Mouse (Mus musculus) gastrocnemius, adult 2 months (tissue): ENCODE measurements around the gene Cfap52. TPM values are rescaled to one million over a fixed set of nuclear protein-coding genes. Genes with fewer than 3 reads are reported as not detected.

ENCODE experiments used
- DNase-seq: peaks from one replicate; pipeline ENCODE4 v3.0.0; 2022
- H3K27ac ChIP-seq: fragments of 200-600 bp; 2 replicates; pipeline ENCODE4 v1.8.1; 2022; ENCODE audit warnings: mild to moderate bottlenecking
- H3K4me3 ChIP-seq: fragments of 200-600 bp; 2 replicates; pipeline ENCODE4 v1.8.1; 2022; ENCODE audit warnings: mild to moderate bottlenecking, moderate library complexity
- CTCF ChIP-seq: fragments of 200-600 bp; IDR thresholded peaks from 2 replicates; pipeline ENCODE4 v1.8.1; 2022; ENCODE audit warnings: antibody characterized with exemption, mild to moderate bottlenecking, moderate library complexity
- intact Hi-C: fragments of 180-260 bp; cut with DNase I; formaldehyde crosslinking; loops from one replicate; pipeline ENCODE4 v1.15.1; 2025
- total RNA-seq, 2 experiments: library from RNA; stranded (reverse); gene quantifications; 2 replicates each; pipeline ENCODE4 v1.2.3; 2021

Gene Cfap52
- total RNA-seq, 2 experiments from 2014 or later, result 4.3 to 4.9 TPM

- peak; percentile 70 for DNase-seq
- intact Hi-C loops, result loop anchor here (2.0 kb wide), 1 partner anchor 21 kb away; no protein-coding TSS in a partner anchor
- peak within 1 kb of the TSS; percentile 82 for H3K27ac ChIP-seq
- peak; percentile 8; the same call in 1 of the 2 replicates for TF ChIP-seq CTCF
- peak within 1 kb of the TSS; percentile 80 for H3K4me3 ChIP-seq
These were observed 43.4 kb downstream of the Cfap52 start, which contains the start of gene Usp43 for GRCm38 (mm10) chr11:67921827-67922754. Usp43 (minus strand) TSS chr11:67922153.

GRCm38 (mm10) chr11:67921091-67921826 is 44.2 kb downstream of the Cfap52 start:
- Histone ChIP-seq H3K27ac (peak overlapping the region; percentile 82), H3K4me3 (peak overlapping the region; percentile 80)
- TF ChIP-seq CTCF, result peak; percentile 34; the same call in 1 of the 2 replicates
- peak; percentile 72 for DNase-seq
- intact Hi-C loops, result no loop called here

GRCm38 (mm10) chr11:67920226-67920960 is 45.1 kb downstream of the Cfap52 start:
- peak overlapping the region; percentile 80; the same call in 1 of the 2 replicates for H3K4me3 ChIP-seq
- H3K27ac ChIP-seq, result 0 out of 2 replicates have a peak overlapping the region, but pooled peaks have one; percentile 3
- intact Hi-C loops, result no loop called here
- DNase-seq, result no peak
- no peak for TF ChIP-seq CTCF

GRCm38 (mm10) chr11:67919593-67919992 is 45.9 kb downstream of the Cfap52 start:
- no peak for DNase-seq
- intact Hi-C loops, result no loop called here
- Histone ChIP-seq H3K27ac (no peak overlapping the region), H3K4me3 (no peak overlapping the region)
- TF ChIP-seq CTCF, result no peak

- H3K4me3 ChIP-seq, result no peak overlapping the region
- intact Hi-C loops, result no loop called here
- H3K27ac ChIP-seq, result no peak overlapping the region; the same call in 1 of the 2 replicates
- DNase-seq, result no peak
- TF ChIP-seq CTCF, result no peak
These were observed 48.3 kb downstream of the Cfap52 start for GRCm38 (mm10) chr11:67917126-67917525.

- H3K4me3 ChIP-seq, result no peak overlapping the region
- intact Hi-C loops, result no loop called here
- TF ChIP-seq CTCF, result no peak
- H3K27ac ChIP-seq, result no peak overlapping the region
- no peak for DNase-seq
These were observed 54.4 kb downstream of the Cfap52 start for GRCm38 (mm10) chr11:67911074-67911473.

GRCm38 (mm10) chr11:67903756-67904155 is 61.7 kb downstream of the Cfap52 start:
- no peak for TF ChIP-seq CTCF
- Histone ChIP-seq H3K27ac (no peak overlapping the region), H3K4me3 (no peak overlapping the region)
- DNase-seq, result no peak
- intact Hi-C loops, result no loop called here

- TF ChIP-seq CTCF, result peak; percentile 96
- Histone ChIP-seq H3K27ac (peak overlapping the region; percentile 13; the same call in 1 of the 2 replicates), H3K4me3 (0 out of 2 replicates have a peak overlapping the region, but pooled peaks have one; percentile 11)
- intact Hi-C loops, result loop anchor here (10.0 kb wide), 1 partner anchor 508 kb away; the partner anchor contains the start of gene Ntn1
- DNase-seq, result peak; percentile 84
These were observed 68.3 kb downstream of the Cfap52 start for GRCm38 (mm10) chr11:67897064-67897560.

GRCm38 (mm10) chr11:67895641-67896040 is 69.8 kb downstream of the Cfap52 start:
- no peak overlapping the region for H3K27ac ChIP-seq
- H3K4me3 ChIP-seq, result no peak overlapping the region
- TF ChIP-seq CTCF, result no peak
- DNase-seq, result no peak
- intact Hi-C loops, result loop anchor here (10.0 kb wide), 1 partner anchor 509 kb away; the partner anchor contains the start of gene Ntn1

- DNase-seq, result no peak
- intact Hi-C loops, result no loop called here
- no peak overlapping the region for H3K4me3 ChIP-seq
- no peak for TF ChIP-seq CTCF
- H3K27ac ChIP-seq, result no peak overlapping the region
These were observed 76.9 kb downstream of the Cfap52 start for GRCm38 (mm10) chr11:67888521-67888920.

- Histone ChIP-seq H3K4me3 (no peak overlapping the region), H3K27ac (no peak overlapping the region; the same call in 1 of the 2 replicates)
- DNase-seq, result no peak
- intact Hi-C loops, result no loop called here
- TF ChIP-seq CTCF, result no peak
These were observed 79.5 kb downstream of the Cfap52 start for GRCm38 (mm10) chr11:67885921-67886320.

Other genes starting within 250 kb of the Cfap52 start
- gene Glp2r, start 194.5 kb downstream of the Cfap52 start, total RNA-seq, result under 1 TPM; 0.20 to 0.77 TPM
- not detected for gene Gsg1l2, start 191.0 kb downstream of the Cfap52 start, total RNA-seq
- 100 to 1,000 TPM; 338 to 397 TPM for gene Dhrs7c, start 167.5 kb downstream of the Cfap52 start, total RNA-seq
- under 1 TPM; 0.15 to 0.25 TPM for gene Usp43, start 43.5 kb downstream of the Cfap52 start, total RNA-seq
- gene Stx8, start 542 bp upstream of the Cfap52 start, total RNA-seq, result 10 to 100 TPM; 21.0 to 25.9 TPM